Mouse (Mus musculus) kidney, embryonic 14.5 days (tissue): ENCODE data around the gene Adra2b. TPM values are rescaled to one million over a fixed set of nuclear protein-coding genes. Genes with fewer than 3 reads are reported as not detected.

Experiments used
- ATAC-seq: fragments of 200-750 bp; cut with Nextera tagmentation; 2 replicates; pipeline ENCODE4 v1.8.0; 2017; ENCODE audit warnings: moderate number of reproducible peaks, mild to moderate bottlenecking, moderate TSS enrichment, moderate library complexity; ENCODE audit not compliant: low FRiP score, low TSS enrichment
- H3K27ac ChIP-seq: fragments of 300-500 bp; sonication (generic); 2 replicates; pipeline ENCODE4 v1.5.1; 2014; ENCODE audit warnings: low read depth, mild to moderate bottlenecking, low read length, moderate library complexity, mixed read lengths
- H3K27me3 ChIP-seq: fragments of 300-500 bp; sonication (generic); 2 replicates; pipeline ENCODE4 v1.6.1; 2014; ENCODE audit warnings: mild to moderate bottlenecking, low read length; ENCODE audit not compliant: control insufficient read depth, insufficient read depth
- H3K36me3 ChIP-seq: fragments of 300-500 bp; sonication (generic); 2 replicates; pipeline ENCODE4 v1.6.1; 2014; ENCODE audit warnings: low read length, mixed read lengths; ENCODE audit not compliant: control insufficient read depth, insufficient read depth
- H3K4me1 ChIP-seq: fragments of 300-500 bp; sonication (generic); 2 replicates; pipeline ENCODE4 v1.6.1; 2014; ENCODE audit warnings: low read length, mixed read lengths; ENCODE audit not compliant: control insufficient read depth, insufficient read depth
- H3K4me2 ChIP-seq: fragments of 300-500 bp; sonication (generic); replicated peaks from 2 replicates; pipeline ENCODE4 v1.6.1; 2014; ENCODE audit warnings: low read depth, mild to moderate bottlenecking, low read length
- H3K4me3 ChIP-seq: fragments of 300-500 bp; sonication (generic); 2 replicates; pipeline ENCODE4 v1.5.1; 2014; ENCODE audit warnings: mild to moderate bottlenecking, low read length
- H3K9ac ChIP-seq: fragments of 300-500 bp; sonication (generic); 2 replicates; pipeline ENCODE4 v1.6.1; 2014; ENCODE audit warnings: low read depth, mild to moderate bottlenecking, low read length, moderate library complexity
- H3K9me3 ChIP-seq: fragments of 300-500 bp; sonication (generic); 2 replicates; pipeline ENCODE4 v1.6.1; 2016; ENCODE audit warnings: low read length; ENCODE audit not compliant: control insufficient read depth
- WGBS: fragments of 180-500 bp; shearing (Covaris S2); extraction: QIAGEN DNeasy Blood & Tissue Kit; methylation state at CpG from one replicate; pipeline ENCODE4 v1.1.7; 2014; 5-methylcytosine and 5-hydroxymethylcytosine counted together
- polyA plus RNA-seq: library from polyadenylated mRNA; unstranded; fragments of >200 nt; fragmentation: Nextera tagmentation; extraction: Ambion mirVana; gene quantifications from 2 replicates; pipeline ENCODE4 v1.2.1, GENCODE M21; 2014

The Adra2b gene
- polyA plus RNA-seq, 1 experiment from 2014 or later, result 1.8 TPM

- no peak overlapping the region for H3K4me2 ChIP-seq
- WGBS, result 89% methylated on average over 3 of the region's 3 CpGs
Measured at GRCm38 (mm10) chr2:127374131-127374530, 11.1 kb downstream of the Adra2b start.

GRCm38 (mm10) chr2:127375087-127375486, 12.1 kb downstream of the Adra2b start:
- Histone ChIP-seq H3K4me3 (no peak overlapping the region), H3K27ac (no peak overlapping the region), H3K27me3 (no peaks in the 10 kb centered on the region), H3K4me2 (no peak overlapping the region), H3K9me3 (no peaks in the 10 kb centered on the region), H3K4me1 (0 out of 2 replicates have a peak, but pooled peaks cover 5% of the 10 kb centered on the region), H3K36me3 (no peaks in the 10 kb centered on the region), H3K9ac (no peak overlapping the region)
- 61% methylated on average over 3 of the region's 3 CpGs for WGBS
- no peak for ATAC-seq

More at GRCm38 (mm10) chr2:127374131-127374530, 11.1 kb downstream of the Adra2b start:
- no peaks in the 10 kb centered on the region for H3K36me3 ChIP-seq
- H3K9me3 ChIP-seq, result no peaks in the 10 kb centered on the region
- no peak overlapping the region for H3K27ac ChIP-seq
- H3K9ac ChIP-seq, result no peak overlapping the region
- H3K27me3 ChIP-seq, result no peaks in the 10 kb centered on the region
- H3K4me1 ChIP-seq, result 0 out of 2 replicates have a peak, but pooled peaks cover 5% of the 10 kb centered on the region
- ATAC-seq, result no peak
- no peak overlapping the region for H3K4me3 ChIP-seq

GRCm38 (mm10) chr2:127375759-127376341, 12.8 kb downstream of the Adra2b start:
- Histone ChIP-seq H3K27me3 (no peaks in the 10 kb centered on the region), H3K9me3 (no peaks in the 10 kb centered on the region), H3K4me3 (no peak overlapping the region), H3K4me2 (no peak overlapping the region), H3K36me3 (no peaks in the 10 kb centered on the region), H3K27ac (no peak overlapping the region), H3K9ac (no peak overlapping the region), H3K4me1 (0 out of 2 replicates have a peak, but pooled peaks cover 5% of the 10 kb centered on the region)
- ATAC-seq, result no peak
- WGBS, result 64% methylated on average over 7 of the region's 7 CpGs

- no peaks in the 10 kb centered on the region for H3K9me3 ChIP-seq
- H3K4me2 ChIP-seq, result no peak overlapping the region
- 0 out of 2 replicates have a peak, but pooled peaks cover 1% of the 10 kb centered on the region for H3K4me1 ChIP-seq
- H3K36me3 ChIP-seq, result no peaks in the 10 kb centered on the region
- no peaks in the 10 kb centered on the region for H3K27me3 ChIP-seq
- H3K4me3 ChIP-seq, result no peak overlapping the region
- no peak overlapping the region for H3K9ac ChIP-seq
- no peak for ATAC-seq
- H3K27ac ChIP-seq, result no peak overlapping the region
- 78% methylated on average over 6 of the region's 6 CpGs for WGBS
Measured at GRCm38 (mm10) chr2:127376423-127377051, 13.5 kb downstream of the Adra2b start.

GRCm38 (mm10) chr2:127377942-127378610, 15.1 kb downstream of the Adra2b start:
- H3K4me2 ChIP-seq, result no peak overlapping the region
- H3K4me1 ChIP-seq, result no peaks in the 10 kb centered on the region
- H3K36me3 ChIP-seq, result no peaks in the 10 kb centered on the region
- ATAC-seq, result no peak
- no peak overlapping the region for H3K4me3 ChIP-seq
- WGBS, result 68% methylated on average over 7 of the region's 7 CpGs
- no peaks in the 10 kb centered on the region for H3K27me3 ChIP-seq
- no peak overlapping the region for H3K9ac ChIP-seq
- no peak overlapping the region for H3K27ac ChIP-seq
- no peaks in the 10 kb centered on the region for H3K9me3 ChIP-seq

GRCm38 (mm10) chr2:127378611-127378990, 15.6 kb downstream of the Adra2b start:
- H3K27me3 ChIP-seq, result no peaks in the 10 kb centered on the region
- H3K36me3 ChIP-seq, result no peaks in the 10 kb centered on the region
- no peak overlapping the region for H3K4me2 ChIP-seq
- H3K9ac ChIP-seq, result no peak overlapping the region
- no peaks in the 10 kb centered on the region for H3K9me3 ChIP-seq
- ATAC-seq, result no peak
- H3K4me1 ChIP-seq, result no peaks in the 10 kb centered on the region
- 71% methylated on average over 7 of the region's 7 CpGs for WGBS
- no peak overlapping the region for H3K4me3 ChIP-seq
- H3K27ac ChIP-seq, result no peak overlapping the region

- WGBS, result 57% methylated on average over 3 of the region's 3 CpGs
- no peak for ATAC-seq
- no peak overlapping the region for H3K4me2 ChIP-seq
- no peak overlapping the region for H3K9ac ChIP-seq
- no peaks in the 10 kb centered on the region for H3K27me3 ChIP-seq
- H3K4me1 ChIP-seq, result no peaks in the 10 kb centered on the region
- H3K27ac ChIP-seq, result no peak overlapping the region
- no peaks in the 10 kb centered on the region for H3K36me3 ChIP-seq
- H3K9me3 ChIP-seq, result no peaks in the 10 kb centered on the region
- H3K4me3 ChIP-seq, result no peak overlapping the region
Measured at GRCm38 (mm10) chr2:127379250-127379649, 16.2 kb downstream of the Adra2b start.

- WGBS, result 70% methylated on average over 7 of the region's 7 CpGs
- no peaks in the 10 kb centered on the region for H3K9me3 ChIP-seq
Measured at GRCm38 (mm10) chr2:127383881-127384280, 20.9 kb downstream of the Adra2b start.

GRCm38 (mm10) chr2:127387521-127387920, 24.5 kb downstream of the Adra2b start:
- Histone ChIP-seq H3K4me2 (no peak overlapping the region), H3K9me3 (no peaks in the 10 kb centered on the region), H3K27me3 (no peaks in the 10 kb centered on the region), H3K4me3 (no peak overlapping the region), H3K27ac (no peak overlapping the region), H3K36me3 (no peaks in the 10 kb centered on the region), H3K4me1 (no peaks in the 10 kb centered on the region), H3K9ac (no peak overlapping the region)
- WGBS, result 60% methylated on average over 2 of the region's 2 CpGs
- no peak for ATAC-seq

More at GRCm38 (mm10) chr2:127383881-127384280, 20.9 kb downstream of the Adra2b start:
- Histone ChIP-seq H3K4me3 (no peak overlapping the region), H3K27ac (no peak overlapping the region), H3K27me3 (no peaks in the 10 kb centered on the region), H3K4me2 (no peak overlapping the region), H3K9ac (no peak overlapping the region), H3K36me3 (no peaks in the 10 kb centered on the region), H3K4me1 (no peaks in the 10 kb centered on the region)
- no peak for ATAC-seq
